9 mouse cellular contexts compared by ENCODE assay signal in genomic region chr11:22347651-22348535, GRCm38 (mm10). TPM values are rescaled to one million over a fixed set of nuclear protein-coding genes. Genes with fewer than 3 reads are reported as not detected.
DNase-seq lines count a peak whose midpoint lies in the region; ATAC-seq and TF ChIP-seq lines count a peak whose summit lies in the region.
"Had no signal": no experiment of that assay in that cellular context is flagged by ENCODE, and none has a peak within 500 bp of the region (broad histone marks: within the 10 kb centered on the region; RNA-seq: fewer than 3 reads in every experiment).

No protein-coding gene starts in this region.

- no peak for TF ChIP-seq EP300 in liver, postnatal 0 days (IDR thresholded peaks at IDR 0.05; ENCODE audit: low read depth)

- H3K9ac ChIP-seq in liver, postnatal 0 days (replicated peaks): no peak overlapping the region
- no peak overlapping the region for H3K9ac ChIP-seq in liver, embryonic 11.5 days (ENCODE audit: low read depth, low read length)
- no peak overlapping the region for H3K9ac ChIP-seq in limb, embryonic 11.5 days (ENCODE audit: low read length)

- no peaks in the 10 kb centered on the region for H3K27me3 ChIP-seq in liver, postnatal 0 days (ENCODE audit: insufficient read depth, low read length)
- no peaks in the 10 kb centered on the region for H3K27me3 ChIP-seq in liver, embryonic 11.5 days (replicated peaks; ENCODE audit: control insufficient read depth, insufficient read depth, low read length)
- H3K27me3 ChIP-seq in forebrain, embryonic 10.5 days (ENCODE audit: poor library complexity, severe bottlenecking): 0 out of 2 replicates have a peak, but pooled peaks cover 5% of the 10 kb centered on the region
- H3K27me3 ChIP-seq in limb, embryonic 11.5 days (ENCODE audit: control insufficient read depth, insufficient read depth, low read length): no peaks in the 10 kb centered on the region

- no peaks in the 10 kb centered on the region for H3K4me1 ChIP-seq in liver, postnatal 0 days (ENCODE audit: insufficient read depth)
- no peaks in the 10 kb centered on the region for H3K4me1 ChIP-seq in liver, embryonic 11.5 days (replicated peaks; ENCODE audit: control insufficient read depth, insufficient read depth, low read length)
- H3K4me1 ChIP-seq in forebrain, embryonic 10.5 days: peaks cover 38% of the 10 kb centered on the region
- peaks cover 20% of the 10 kb centered on the region for H3K4me1 ChIP-seq in limb, embryonic 11.5 days (ENCODE audit: control insufficient read depth, insufficient read depth, low read length)

- H3K36me3 ChIP-seq in liver, postnatal 0 days (replicated peaks; ENCODE audit: insufficient read depth, low read length): no peaks in the 10 kb centered on the region
- no peaks in the 10 kb centered on the region for H3K36me3 ChIP-seq in liver, embryonic 11.5 days (ENCODE audit: control insufficient read depth, insufficient read depth, low read length)
- no peaks in the 10 kb centered on the region for H3K36me3 ChIP-seq in forebrain, embryonic 10.5 days (replicated peaks)
- no peaks in the 10 kb centered on the region for H3K36me3 ChIP-seq in limb, embryonic 11.5 days (ENCODE audit: control insufficient read depth, insufficient read depth, low read length)

- TF ChIP-seq CTCF in liver, postnatal 0 days (IDR thresholded peaks at IDR 0.05; ENCODE audit: low read depth): no peak

- 69% methylated on average over 13 of the region's 13 CpGs for WGBS in liver, postnatal 0 days (ENCODE audit: insufficient replicate concordance)
- 63% methylated on average over 13 of the region's 13 CpGs for WGBS in liver, embryonic 11.5 days
- WGBS in forebrain, embryonic 10.5 days: 42% methylated on average over 13 of the region's 13 CpGs
- WGBS in limb, embryonic 11.5 days: 20% methylated on average over 13 of the region's 13 CpGs

- no peak overlapping the region for H3K4me3 ChIP-seq in liver, postnatal 0 days (ENCODE audit: low read depth, low read length)
- H3K4me3 ChIP-seq in liver, embryonic 11.5 days (ENCODE audit: low read depth, low read length): no peak overlapping the region
- no peak overlapping the region for H3K4me3 ChIP-seq in forebrain, embryonic 10.5 days
- H3K4me3 ChIP-seq in limb, embryonic 11.5 days (ENCODE audit: low read depth, low read length): no peak overlapping the region

- H3K27ac ChIP-seq in liver, postnatal 0 days (ENCODE audit: low read depth): no peak overlapping the region
- no peak overlapping the region for H3K27ac ChIP-seq in liver, embryonic 11.5 days (ENCODE audit: low read depth, low read length)
- peak overlapping the region; percentile 83 for H3K27ac ChIP-seq in forebrain, embryonic 10.5 days
- peak overlapping the region; percentile 76 for H3K27ac ChIP-seq in limb, embryonic 11.5 days (replicated peaks; ENCODE audit: low read depth, low read length)

- no peaks in the 10 kb centered on the region for H3K9me3 ChIP-seq in liver, postnatal 0 days (ENCODE audit: low read length)
- no peaks in the 10 kb centered on the region for H3K9me3 ChIP-seq in liver, embryonic 11.5 days (ENCODE audit: control insufficient read depth, low read length)
- no peaks in the 10 kb centered on the region for H3K9me3 ChIP-seq in forebrain, embryonic 10.5 days
- H3K9me3 ChIP-seq in limb, embryonic 11.5 days (ENCODE audit: control insufficient read depth, low read length): no peaks in the 10 kb centered on the region

- ATAC-seq in liver, postnatal 0 days: peak; percentile 15; the same call in 1 of the 2 replicates
- ATAC-seq in liver, embryonic 11.5 days (replicated peaks; ENCODE audit: low FRiP score): no peak; the same call in 1 of the 2 replicates
- ATAC-seq in limb, embryonic 11.5 days (ENCODE audit: insufficient number of reproducible peaks, low FRiP score, low TSS enrichment, low read depth): peak; percentile 71

- DNase-seq in liver, postnatal 0 days: no peak
- DNase-seq in liver, embryonic 11.5 days (ENCODE audit: low spot score): no peak
- peak; percentile 32 for DNase-seq in forebrain, embryonic 10.5 days (ENCODE audit: extremely low spot score, low spot score)
- peak; percentile 54 for DNase-seq in limb, embryonic 11.5 days (ENCODE audit: low spot score)
- DNase-seq in skeletal muscle tissue, adult 2 months (ENCODE audit: low read depth, low spot score): peak; percentile 21
- no peak for DNase-seq in spleen, postnatal 14 days (ENCODE audit: low spot score in 2 of 2)
- no peak for DNase-seq in thymus, postnatal 25 days
- DNase-seq in ovary, postnatal 10 days (ENCODE audit: low spot score): no peak
- DNase-seq: kidney, adult 9 months had no signal

- no peak overlapping the region for H3K4me2 ChIP-seq in liver, postnatal 0 days (ENCODE audit: low read depth, low read length)
- H3K4me2 ChIP-seq in liver, embryonic 11.5 days: no peak overlapping the region
- no peak overlapping the region for H3K4me2 ChIP-seq in limb, embryonic 11.5 days (ENCODE audit: low read depth, severe bottlenecking)

RNA-seq across cellular contexts. Expression of gene Ehbp1, which starts 5.8 kb away (rescaled TPM):
- polyA plus RNA-seq in liver, postnatal 0 days (2015; fragmentation: Nextera tagmentation; extraction: Ambion mirVana): 1.4 and 1.9 TPM in 2 replicates
- 6.3 and 7.5 TPM in 2 replicates for polyA plus RNA-seq in liver, embryonic 11.5 days (2014; fragmentation: Nextera tagmentation; extraction: Ambion mirVana)
- polyA plus RNA-seq in forebrain, embryonic 10.5 days (2016; fragmentation: Nextera tagmentation; extraction: Ambion mirVana): 9.9 and 12.6 TPM in 2 replicates
- 8.4 and 11.0 TPM in 2 replicates for polyA plus RNA-seq in limb, embryonic 11.5 days (2014; fragmentation: Nextera tagmentation; extraction: Ambion mirVana)

Comparison
In these comparisons a context has a peak if more than half of its experiments do, and no peak if none do; other contexts are left out.
1. DNase-seq: peak in forebrain, embryonic 10.5 days (single experiment), limb, embryonic 11.5 days (single experiment) and skeletal muscle tissue, adult 2 months (single experiment); none in liver, postnatal 0 days (single experiment), liver, embryonic 11.5 days (single experiment), spleen, postnatal 14 days (0 of 2), thymus, postnatal 25 days (single experiment) and ovary, postnatal 10 days (single experiment).
2. H3K27ac ChIP-seq: peak in forebrain, embryonic 10.5 days (single experiment) and limb, embryonic 11.5 days (single experiment); none in liver, postnatal 0 days (single experiment) and liver, embryonic 11.5 days (single experiment).